Mouse (Mus musculus) myocyte (in vitro differentiated cells): Measurements from ENCODE around the gene Il22ra1. TPM values are rescaled to one million over a fixed set of nuclear protein-coding genes. Genes with fewer than 3 reads are reported as not detected.
A peak's percentile ranks its signal among the peaks of the same experiment; 100 is the strongest.

ENCODE experiments used
- H3K27me3 ChIP-seq: one replicate; pipeline ENCODE4 v1.6.1; 2011; ENCODE audit not compliant: control insufficient read depth, insufficient read depth, insufficient read length
- H3K36me3 ChIP-seq: one replicate; pipeline ENCODE4 v1.6.1; 2011; ENCODE audit not compliant: control insufficient read depth, insufficient read depth
- H3K4me2 ChIP-seq: one replicate; pipeline ENCODE4 v1.6.1; 2011; ENCODE audit warnings: low read depth, control low read depth
- H3K4me3 ChIP-seq: one replicate; pipeline ENCODE4 v1.5.1; 2011; ENCODE audit warnings: mild to moderate bottlenecking, control low read depth, moderate library complexity
- H3K79me2 ChIP-seq: one replicate; pipeline ENCODE4 v1.6.1; 2011; ENCODE audit not compliant: control insufficient read depth, insufficient read depth
- H3ac ChIP-seq: one replicate; pipeline ENCODE4 v1.6.1; 2011; ENCODE audit not compliant: control insufficient read depth, insufficient read length
- CEBPB ChIP-seq: IDR thresholded peaks from 2 replicates; pipeline ENCODE4 v1.6.1; 2011; ENCODE audit warnings: mild to moderate bottlenecking, moderate library complexity; ENCODE audit not compliant: poor library complexity, insufficient read depth, severe bottlenecking
- E2F4 ChIP-seq: IDR thresholded peaks from one replicate; pipeline ENCODE4 v1.6.1; 2011; ENCODE audit warnings: mild to moderate bottlenecking, control low read depth, moderate library complexity; ENCODE audit not compliant: insufficient read depth
- MAX ChIP-seq: IDR thresholded peaks from one replicate; pipeline ENCODE4 v1.6.1; 2011; ENCODE audit warnings: low read depth, mild to moderate bottlenecking, control low read depth
- MYOD1 ChIP-seq, 3 experiments: IDR thresholded peaks; one replicate each; pipeline ENCODE4 v1.6.1; 2011; ENCODE audit warnings: control low read depth in 2 of 3, low read depth in 2 of 3, mild to moderate bottlenecking in 2 of 3, moderate library complexity in 1 of 3; ENCODE audit not compliant: insufficient read length in 2 of 3, control insufficient read depth in 1 of 3
- MYOG ChIP-seq, 3 experiments: IDR thresholded peaks; one replicate each; pipeline ENCODE4 v1.6.1; 2011; ENCODE audit warnings: control low read depth in 2 of 3, low read depth in 2 of 3, mild to moderate bottlenecking in 2 of 3; ENCODE audit not compliant: insufficient read length in 2 of 3, control insufficient read depth in 1 of 3, insufficient read depth in 1 of 3
- POLR2A ChIP-seq: IDR thresholded peaks from one replicate; pipeline ENCODE4 v1.6.1; 2011; ENCODE audit warnings: low read depth, mild to moderate bottlenecking, control low read depth, moderate library complexity; ENCODE audit not compliant: insufficient read length
- POLR2AphosphoS2 ChIP-seq: IDR thresholded peaks from one replicate; pipeline ENCODE4 v1.6.1; 2011; ENCODE audit warnings: low read depth, control low read depth; ENCODE audit not compliant: insufficient read length
- REST ChIP-seq: IDR thresholded peaks from one replicate; pipeline ENCODE4 v1.6.1; 2011; ENCODE audit warnings: mild to moderate bottlenecking, control low read depth, moderate library complexity; ENCODE audit not compliant: insufficient read depth, insufficient read length
- SRF ChIP-seq: IDR thresholded peaks from one replicate; pipeline ENCODE4 v1.6.1; 2011; ENCODE audit warnings: low read depth; ENCODE audit not compliant: control insufficient read depth, insufficient read length
- TCF12 ChIP-seq: IDR thresholded peaks from one replicate; pipeline ENCODE4 v1.6.1; 2011; ENCODE audit warnings: mild to moderate bottlenecking, control low read depth; ENCODE audit not compliant: poor library complexity, insufficient read depth, severe bottlenecking
- TCF3 ChIP-seq: IDR thresholded peaks from one replicate; pipeline ENCODE4 v1.6.1; 2011; ENCODE audit warnings: low read depth, control low read depth; ENCODE audit not compliant: insufficient read length
- USF1 ChIP-seq: IDR thresholded peaks from one replicate; pipeline ENCODE4 v1.6.1; 2011; ENCODE audit warnings: low read depth, mild to moderate bottlenecking, control low read depth, moderate library complexity
- polyA plus RNA-seq: library from polyadenylated mRNA; unstranded; fragments of >200 nt; fragmentation: generic; extraction: Trizol; gene quantifications from one replicate; pipeline ENCODE4 v1.2.1, GENCODE M21; 2012; ENCODE audit warnings: missing spikeins

Il22ra1 gene
- polyA plus RNA-seq, 1 experiment: 0.04 TPM

DNA sequence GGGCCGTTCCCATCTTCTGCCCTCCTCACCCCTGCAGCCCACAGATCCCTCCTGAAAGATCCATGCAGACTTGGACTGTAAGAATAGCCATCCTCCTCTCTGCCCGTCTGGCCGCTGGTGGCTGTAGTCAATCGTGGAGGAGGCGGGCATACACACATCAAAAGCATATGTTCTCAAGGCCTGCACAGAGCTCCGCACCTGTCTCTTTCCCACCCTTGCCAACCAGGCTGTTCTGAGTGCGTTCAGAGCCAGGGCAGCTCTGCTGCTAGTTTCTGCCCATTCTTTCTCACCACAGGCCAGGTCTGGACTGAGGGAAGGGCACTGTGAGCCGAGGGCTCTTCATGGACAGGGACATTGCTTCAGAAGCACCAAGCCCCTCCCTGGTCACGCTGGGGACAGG lies 2.2 kb downstream of the Il22ra1 start:
- no peak overlapping the region for H3K4me3 ChIP-seq
- no peak overlapping the region for H3ac ChIP-seq
- H3K79me2 ChIP-seq: no peaks in the 10 kb centered on the region
- no peaks in the 10 kb centered on the region for H3K27me3 ChIP-seq
- TF ChIP-seq TCF12: peak; percentile 16
- no peak for TF ChIP-seq E2F4
- TF ChIP-seq POLR2A: no peak
- peak; percentile 1 to 61 (median 47) for TF ChIP-seq MYOG (IDR thresholded peaks at IDR 0.05; ENCODE audit: control insufficient read depth in 1 of 3, insufficient read depth in 1 of 3, insufficient read length in 2 of 3, low read depth in 2 of 3)
- TF ChIP-seq CEBPB: no peak
- TF ChIP-seq MYOD1 (IDR thresholded peaks at IDR 0.05; ENCODE audit: control insufficient read depth in 1 of 3, insufficient read length in 2 of 3, low read depth in 2 of 3): peak in 2 of 3 experiments; percentile 70 to 79
- TF ChIP-seq POLR2AphosphoS2: no peak
- TF ChIP-seq SRF: no peak
- TF ChIP-seq TCF3: no peak
- no peak for TF ChIP-seq REST
- TF ChIP-seq MAX: no peak
- TF ChIP-seq USF1: no peak
- peak overlapping the region; percentile 18 for H3K4me2 ChIP-seq
- no peaks in the 10 kb centered on the region for H3K36me3 ChIP-seq

GRCm38 (mm10) chr4:135730951-135731350 lies 3.0 kb downstream of the Il22ra1 start:
- no peaks in the 10 kb centered on the region for H3K27me3 ChIP-seq
- H3ac ChIP-seq: no peak overlapping the region
- peak overlapping the region; percentile 18 for H3K4me2 ChIP-seq
- H3K79me2 ChIP-seq: no peaks in the 10 kb centered on the region
- H3K4me3 ChIP-seq: no peak overlapping the region
- no peaks in the 10 kb centered on the region for H3K36me3 ChIP-seq
- TF ChIP-seq MYOG (IDR thresholded peaks at IDR 0.05; ENCODE audit: control insufficient read depth in 1 of 3, insufficient read depth in 1 of 3, insufficient read length in 2 of 3, low read depth in 2 of 3): peak; percentile 31 to 77 (median 36)
- peak; percentile 49 to 87 (median 64) for TF ChIP-seq MYOD1 (IDR thresholded peaks at IDR 0.05; ENCODE audit: control insufficient read depth in 1 of 3, insufficient read length in 2 of 3, low read depth in 2 of 3)
- TF ChIP-seq POLR2AphosphoS2: no peak

DNA sequence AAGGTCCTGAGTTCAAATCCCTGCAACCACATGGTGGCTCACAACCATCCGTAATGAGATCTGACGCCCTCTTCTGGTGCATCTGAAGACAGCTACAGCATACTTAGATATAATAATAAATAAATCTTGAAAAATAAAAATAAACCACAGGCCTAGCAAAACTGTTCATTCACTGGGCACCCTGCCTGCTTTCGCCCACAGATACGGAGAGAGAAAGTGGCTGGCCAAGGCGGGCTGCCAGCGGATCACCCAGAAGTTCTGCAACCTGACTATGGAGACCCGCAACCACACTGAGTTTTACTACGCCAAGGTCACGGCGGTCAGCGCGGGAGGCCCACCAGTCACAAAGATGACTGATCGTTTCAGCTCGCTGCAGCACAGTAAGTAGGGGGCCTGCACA lies 5.9 kb downstream of the Il22ra1 start:
- TF ChIP-seq TCF12: no peak
- no peak for TF ChIP-seq SRF
- TF ChIP-seq MYOG (IDR thresholded peaks at IDR 0.05; ENCODE audit: control insufficient read depth in 1 of 3, insufficient read depth in 1 of 3, insufficient read length in 2 of 3, low read depth in 2 of 3): no peak
- no peak for TF ChIP-seq MAX
- no peak for TF ChIP-seq CEBPB
- no peak for TF ChIP-seq POLR2A
- TF ChIP-seq TCF3: no peak
- no peak for TF ChIP-seq MYOD1 (IDR thresholded peaks at IDR 0.05; ENCODE audit: control insufficient read depth in 1 of 3, insufficient read length in 2 of 3, low read depth in 2 of 3)
- no peak for TF ChIP-seq REST
- TF ChIP-seq USF1: no peak
- TF ChIP-seq E2F4: no peak
- TF ChIP-seq POLR2AphosphoS2: no peak
- no peak overlapping the region for H3ac ChIP-seq
- no peaks in the 10 kb centered on the region for H3K36me3 ChIP-seq

GRCm38 (mm10) chr4:135736903-135737302 lies 8.9 kb downstream of the Il22ra1 start:
- Histone ChIP-seq H3K79me2 (no peaks in the 10 kb centered on the region), H3K4me2 (peak overlapping the region; percentile 39), H3ac (no peak overlapping the region), H3K4me3 (no peak overlapping the region), H3K36me3 (no peaks in the 10 kb centered on the region), H3K27me3 (no peaks in the 10 kb centered on the region)
- TF ChIP-seq POLR2A (no peak), MYOG (IDR thresholded peaks at IDR 0.05; ENCODE audit: control insufficient read depth in 1 of 3, insufficient read depth in 1 of 3, insufficient read length in 2 of 3, low read depth in 2 of 3) (peak in 1 of 3 experiments; percentile 47), TCF3 (peak; percentile 40), MYOD1 (IDR thresholded peaks at IDR 0.05; ENCODE audit: control insufficient read depth in 1 of 3, insufficient read length in 2 of 3, low read depth in 2 of 3) (peak; percentile 82 to 94 (median 83)), TCF12 (peak; percentile 56), MAX (no peak)

More for the DNA sequence above, 5.9 kb downstream of the Il22ra1 start:
- Histone ChIP-seq H3K27me3 (no peaks in the 10 kb centered on the region), H3K4me3 (no peak overlapping the region), H3K79me2 (no peaks in the 10 kb centered on the region), H3K4me2 (no peak overlapping the region)

DNA sequence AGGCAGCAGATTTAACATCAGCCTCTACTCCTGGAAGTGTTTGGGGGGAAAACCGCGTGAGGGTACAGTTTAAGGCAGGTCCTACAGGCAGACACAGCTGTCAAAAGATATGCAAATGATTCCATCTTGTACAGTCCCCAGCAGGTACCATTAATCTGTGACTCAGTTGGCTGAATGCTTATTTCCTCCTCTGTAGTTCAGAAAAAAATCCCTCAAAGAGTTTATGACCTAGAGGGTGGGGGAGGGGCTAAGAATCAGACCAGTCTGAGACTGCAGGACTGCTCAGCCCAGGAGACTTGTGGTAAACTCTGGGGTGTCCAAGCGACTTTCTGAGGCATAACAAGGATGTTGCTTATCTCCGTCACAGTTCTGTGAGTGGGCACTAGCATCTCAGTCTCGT lies 10.3 kb downstream of the Il22ra1 start:
- Histone ChIP-seq H3K79me2 (no peaks in the 10 kb centered on the region), H3K4me3 (no peak overlapping the region), H3ac (no peak overlapping the region), H3K4me2 (peak overlapping the region; percentile 18), H3K36me3 (no peaks in the 10 kb centered on the region), H3K27me3 (no peaks in the 10 kb centered on the region)
- no peak for TF ChIP-seq MYOD1 (IDR thresholded peaks at IDR 0.05; ENCODE audit: control insufficient read depth in 1 of 3, insufficient read length in 2 of 3, low read depth in 2 of 3)
- TF ChIP-seq POLR2AphosphoS2: no peak
- TF ChIP-seq POLR2A: no peak
- no peak for TF ChIP-seq SRF
